Mouse (Mus musculus) left cerebral cortex, postnatal 36 days (tissue): Measurements from ENCODE around the gene Cbfb. TPM values are rescaled to one million over a fixed set of nuclear protein-coding genes. Genes with fewer than 3 reads are reported as not detected.

ENCODE experiments used
- DNase-seq, 2 experiments: peaks; one replicate each; pipeline ENCODE4 v3.0.0; 2021 to 2022; ENCODE audit warnings: low spot score in 2 of 2, mixed read lengths in 1 of 2
- intact Hi-C: fragments of 180-260 bp; cut with DNase I; formaldehyde crosslinking; loops from one replicate; pipeline ENCODE4 v1.15.1; 2025
- total RNA-seq, 2 experiments: library from RNA; stranded (reverse); gene quantifications; 2 replicates each; pipeline ENCODE4 v1.2.3; 2021

The Cbfb gene
- total RNA-seq, 2 experiments from 2014 or later: 21.4 to 24.1 TPM

DNA sequence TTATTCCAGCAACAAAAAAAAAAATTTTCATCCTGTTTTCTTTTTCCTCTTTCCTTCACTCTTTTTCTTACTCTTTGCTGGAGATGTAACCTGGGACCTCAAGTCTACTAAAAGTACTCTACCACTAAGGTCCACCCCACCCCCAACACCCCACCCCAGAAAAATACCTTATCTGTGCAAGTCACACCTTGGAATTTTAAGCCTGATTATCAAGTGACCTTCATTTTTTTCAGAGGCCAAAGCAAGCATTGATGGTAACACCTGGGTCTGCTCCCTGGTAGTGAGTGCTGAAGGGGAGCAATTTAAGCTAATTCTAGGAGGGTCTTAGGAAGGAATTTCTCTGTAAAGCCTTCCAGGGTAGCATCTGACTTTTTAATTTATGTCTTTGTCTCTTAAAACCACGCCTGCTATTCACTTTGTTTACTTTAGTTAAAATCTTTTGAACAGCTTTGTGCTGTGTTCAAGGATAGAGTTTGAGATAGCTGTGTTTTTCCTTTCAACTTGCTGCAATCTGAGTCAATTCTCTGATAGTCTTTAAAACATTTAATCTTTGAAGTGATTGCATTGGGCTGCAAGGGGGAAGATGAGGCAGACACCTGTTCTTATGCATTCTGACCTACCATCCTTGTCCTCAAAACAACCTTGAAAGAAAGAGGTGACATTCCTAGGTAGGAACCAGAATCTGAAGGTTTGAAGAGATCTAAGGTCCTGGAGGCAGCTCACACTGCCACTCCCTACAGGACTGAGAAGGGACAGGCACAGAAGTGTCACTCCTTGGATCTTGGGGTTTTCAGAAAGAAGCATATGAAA, 62.9 kb downstream of the Cbfb start:
- intact Hi-C loops: no loop called here
- no peak for DNase-seq

DNA sequence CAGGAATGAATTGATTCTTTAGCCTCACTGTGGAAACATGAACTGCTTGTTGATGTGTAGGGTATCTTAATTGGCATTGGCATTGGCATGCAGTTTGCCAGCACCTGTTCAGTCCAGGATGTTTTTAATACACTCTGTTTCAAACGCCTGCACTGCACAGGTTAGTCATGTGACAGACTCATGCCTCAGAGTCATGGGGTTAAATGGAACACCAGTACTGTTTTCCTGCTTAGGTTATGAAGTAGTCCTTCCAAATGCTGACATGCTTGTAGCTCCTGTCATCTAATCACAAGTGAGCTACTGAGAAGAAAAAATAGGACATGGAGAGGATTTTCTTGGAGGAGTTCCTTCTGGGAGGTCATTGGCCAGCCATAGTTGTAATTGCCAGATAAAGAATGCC, 64.7 kb downstream of the Cbfb start:
- intact Hi-C loops: no loop called here
- no peak for DNase-seq

DNA sequence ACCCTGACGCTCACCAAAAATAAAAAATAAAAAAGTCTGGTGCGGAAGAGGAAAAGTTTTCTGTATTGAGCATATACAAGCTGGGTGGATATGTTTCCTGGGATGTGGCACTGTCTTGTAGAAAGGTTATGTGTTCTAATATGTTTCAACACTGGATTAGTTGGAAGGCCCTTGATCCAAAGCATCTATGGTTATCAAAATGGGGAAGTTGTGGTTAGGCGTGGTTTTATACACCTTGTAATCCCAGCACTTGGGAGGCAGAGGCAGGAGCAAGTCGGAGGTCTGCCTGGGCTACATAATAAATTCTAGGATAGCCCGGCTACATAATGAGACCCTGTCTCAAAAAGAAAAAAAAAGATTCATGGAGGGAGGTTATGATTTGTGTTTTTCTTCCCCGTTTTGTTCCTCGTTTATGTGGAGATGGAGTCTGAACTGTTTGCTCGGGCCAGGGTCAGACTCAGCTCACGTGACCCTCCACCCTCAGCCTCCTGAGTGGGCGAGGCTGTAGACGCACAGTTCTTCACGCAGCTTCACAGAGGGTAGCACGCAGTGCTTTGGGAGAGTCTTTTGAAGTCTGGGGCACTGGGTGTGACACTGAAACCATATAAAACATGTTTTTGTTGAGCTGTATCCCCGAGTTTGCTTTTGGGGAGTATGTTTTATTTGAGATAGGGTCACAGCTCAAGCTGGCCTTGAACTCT, 67.1 kb downstream of the Cbfb start:
- no peak for DNase-seq
- intact Hi-C loops: no loop called here

DNA sequence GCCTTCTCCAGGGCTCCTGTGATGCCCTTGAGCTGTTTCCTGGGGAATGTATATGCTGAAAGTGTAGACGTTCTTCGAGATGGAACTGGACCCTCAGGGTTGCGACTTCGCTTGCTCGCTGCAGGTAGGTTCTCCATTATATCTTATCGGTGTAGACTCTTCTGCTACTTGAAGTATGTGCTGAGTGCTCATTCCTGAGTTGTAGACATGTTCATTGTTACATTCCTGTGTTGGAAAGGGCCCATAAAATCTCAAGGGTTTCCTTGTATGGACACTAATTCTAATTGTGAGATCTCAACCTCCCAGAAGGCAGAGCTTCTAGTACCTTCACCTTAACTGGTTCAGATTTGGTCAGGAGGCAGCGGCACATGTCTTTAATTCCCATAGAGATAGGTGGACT, 70.5 kb downstream of the Cbfb start:
- intact Hi-C loops: no loop called here
- no peak for DNase-seq

DNA sequence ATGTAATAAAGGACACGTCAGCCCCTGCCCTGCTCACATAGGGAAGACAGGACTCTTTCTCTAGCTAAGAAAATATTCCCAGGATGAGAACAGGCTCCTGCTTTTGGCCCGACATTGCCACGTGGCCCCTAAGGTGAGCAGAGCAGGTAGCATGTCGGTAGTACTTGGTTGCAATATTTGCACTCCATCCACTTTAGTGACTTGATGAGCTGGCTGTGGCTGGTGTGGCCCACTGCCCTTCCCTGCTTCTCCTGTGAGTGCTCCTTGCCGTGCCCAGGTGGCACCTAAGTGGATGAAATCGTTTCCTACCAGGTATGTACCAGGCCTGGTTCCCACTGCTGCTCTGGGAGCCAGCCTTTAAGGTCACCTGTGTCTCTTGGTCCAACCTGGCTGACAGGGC, 81.5 kb downstream of the Cbfb start:
- intact Hi-C loops: loop anchor here (5.0 kb wide), 1 partner anchor 35 kb away; the partner anchor contains the start of gene 4931428F04Rik
- no peak for DNase-seq

DNA sequence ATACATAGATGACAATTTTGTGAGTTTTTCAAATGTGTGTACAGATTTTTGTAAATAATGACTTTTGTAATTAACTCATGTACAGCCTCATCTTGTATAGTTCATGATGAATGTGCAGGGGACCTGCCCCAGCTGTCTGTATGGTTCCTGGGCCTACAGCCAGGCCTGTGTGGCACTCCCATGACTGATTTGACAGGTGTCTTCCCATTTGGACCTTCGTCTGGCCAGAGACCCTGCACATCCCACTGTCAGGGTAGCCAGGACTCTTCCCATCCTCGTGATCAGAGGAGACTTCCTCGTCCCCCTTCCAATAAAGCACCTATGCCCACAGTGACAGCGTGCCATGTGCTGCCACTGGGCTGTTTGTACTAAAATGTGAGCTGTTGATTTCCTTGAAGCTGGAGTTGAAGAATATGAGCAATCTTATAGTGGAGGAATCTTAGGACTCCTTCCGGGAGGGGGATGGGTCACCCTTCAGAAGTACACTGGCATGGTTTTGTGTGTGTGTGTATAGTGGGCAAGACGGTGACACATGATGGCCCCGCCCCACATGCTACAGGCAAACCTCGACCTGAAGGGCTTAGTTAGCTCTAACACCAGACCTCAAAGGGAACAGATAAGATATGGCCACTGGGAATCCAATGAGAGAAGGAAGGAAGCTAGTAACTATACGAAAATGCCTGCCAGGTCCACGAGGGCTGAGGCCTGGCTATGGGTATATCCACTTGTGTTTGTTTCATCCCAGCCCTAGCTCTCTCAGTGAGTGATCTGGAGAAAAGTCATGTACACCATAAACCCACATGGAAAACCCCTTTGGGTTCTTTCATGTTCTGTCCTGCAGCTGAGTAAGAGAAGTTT, 82.4 kb downstream of the Cbfb start:
- no peak for DNase-seq
- intact Hi-C loops: loop anchor here (5.0 kb wide), 1 partner anchor 34 kb away; the partner anchor contains the start of gene 4931428F04Rik

DNA sequence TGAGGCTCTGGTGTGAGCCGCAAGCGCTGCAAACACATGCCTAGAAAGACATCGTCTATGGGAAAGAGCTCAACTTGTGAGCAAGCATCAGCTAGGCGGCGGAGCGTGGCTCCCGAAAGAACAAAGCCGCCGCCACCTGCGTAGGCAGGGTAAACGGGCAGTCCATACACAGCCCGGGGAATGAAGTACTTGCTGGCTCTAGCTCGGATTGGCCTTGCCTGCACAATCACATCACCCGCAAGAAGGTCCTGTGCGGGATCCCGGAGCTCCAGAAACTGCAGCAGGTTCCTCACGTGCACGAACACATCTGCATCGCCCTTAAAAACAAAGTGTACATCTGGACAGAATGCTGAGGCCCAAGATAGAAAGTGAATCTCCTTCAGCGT, 83.3 kb downstream of the Cbfb start:
- DNase-seq: no peak
- intact Hi-C loops: loop anchor here (5.0 kb wide), 1 partner anchor 34 kb away; the partner anchor contains the start of gene 4931428F04Rik

DNA sequence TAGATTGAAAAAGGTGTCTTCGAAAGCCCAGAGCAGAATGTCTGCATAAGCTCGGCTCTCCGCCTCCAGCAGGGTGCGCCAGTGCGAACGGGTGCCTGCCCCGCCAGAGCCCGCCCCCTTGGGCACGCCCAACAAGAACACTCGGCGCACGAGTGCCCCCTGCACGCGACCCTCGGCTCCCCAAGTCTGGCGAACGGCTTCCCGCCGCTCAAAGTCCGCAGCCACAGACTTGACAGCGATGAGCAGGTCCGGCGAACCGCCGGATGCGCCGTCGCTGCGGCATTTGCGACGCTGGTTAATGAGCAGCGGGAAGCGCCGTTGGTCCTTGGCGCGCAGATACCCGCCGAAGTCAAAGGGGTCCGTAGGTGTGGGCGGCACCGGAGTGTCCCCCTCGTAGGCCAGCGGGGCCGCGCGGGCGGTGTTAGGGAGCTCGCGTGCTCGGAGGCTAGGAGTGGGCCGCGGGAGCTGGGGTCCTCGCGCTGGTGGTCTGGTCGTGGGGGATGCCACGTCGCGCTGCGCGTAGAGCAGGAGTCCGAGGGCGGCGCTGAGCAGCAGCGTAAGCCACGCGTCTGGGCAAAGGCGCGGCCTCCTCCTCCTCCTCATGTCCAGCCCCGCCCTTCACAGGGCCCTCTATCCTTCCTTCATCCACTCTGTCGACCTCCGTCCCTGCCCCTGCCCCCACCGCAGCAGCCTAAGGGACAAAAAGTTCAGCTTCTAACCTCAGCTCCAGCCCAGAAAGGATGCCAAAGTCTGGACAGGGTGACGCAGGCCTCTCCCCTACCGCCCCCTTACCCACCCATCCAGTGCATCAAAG, 83.9 kb downstream of the Cbfb start:
- intact Hi-C loops: loop anchor here (5.0 kb wide), 1 partner anchor 33 kb away; the partner anchor contains the start of gene 4931428F04Rik
- peak; percentile 85 to 87 for DNase-seq

DNA sequence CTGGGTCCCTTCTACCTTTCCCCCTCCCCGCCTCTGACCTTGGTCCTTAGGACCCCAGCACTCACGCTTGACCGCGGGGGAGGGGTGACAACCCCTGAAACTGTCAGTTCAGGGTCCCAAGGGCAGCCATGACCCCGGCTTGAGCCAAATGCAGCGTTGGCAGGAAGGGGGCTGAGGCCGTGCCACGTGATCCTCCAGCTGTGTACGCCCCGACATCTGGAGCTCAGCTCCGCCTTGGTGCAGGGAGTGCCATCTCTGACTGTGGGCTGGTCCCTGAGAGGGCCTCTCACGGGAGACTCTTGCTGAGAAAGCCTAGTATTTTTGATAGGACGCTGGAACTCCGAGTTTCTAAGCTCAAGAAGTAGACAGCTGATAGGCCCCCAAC, 84.5 kb downstream of the Cbfb start, which contains the start of gene B3gnt9:
Gene B3gnt9 (minus strand): TSS at position 188 of the 385 bp plus-strand sequence.
- peak in 1 of 2 experiments; percentile 21 for DNase-seq
- intact Hi-C loops: loop anchor here (5.0 kb wide), 1 partner anchor 32 kb away; the partner anchor contains the start of gene 4931428F04Rik

DNA sequence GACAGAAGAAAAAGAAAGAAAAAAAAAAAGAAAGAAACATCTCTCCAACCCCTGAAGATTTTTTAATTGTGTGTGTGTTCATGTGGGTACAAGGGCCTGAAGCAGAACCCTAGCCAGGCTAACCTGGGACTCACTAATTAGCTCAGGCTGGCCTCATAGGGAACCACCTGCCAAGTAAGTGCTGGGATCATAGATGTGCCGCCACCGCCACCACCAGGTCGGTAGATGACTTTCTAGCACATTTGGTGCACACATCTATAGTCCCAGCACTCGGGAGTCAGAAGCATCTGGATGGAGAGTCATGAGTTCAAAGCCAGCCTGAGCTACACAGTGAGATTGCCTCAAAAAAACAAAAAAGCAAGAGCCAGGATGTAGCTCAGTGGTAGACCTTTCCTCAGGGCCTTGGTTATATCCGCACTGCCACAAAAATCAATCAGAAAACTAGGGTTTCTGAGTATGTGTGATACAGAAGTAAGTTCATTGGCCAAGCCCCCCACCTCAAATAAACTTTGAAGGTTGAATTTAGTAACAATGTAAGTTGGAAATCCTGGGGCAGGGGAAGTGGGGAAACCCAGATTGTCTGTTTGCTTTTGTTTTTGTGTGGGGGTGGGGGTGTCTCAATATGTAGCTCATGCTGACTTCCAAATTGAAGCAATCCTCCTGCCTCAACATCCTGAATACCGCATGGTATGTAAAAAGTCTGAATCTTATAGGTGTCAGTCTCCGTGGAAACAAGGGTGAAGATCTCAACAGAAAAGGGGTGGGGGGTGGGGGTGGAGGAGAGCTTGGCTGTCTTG, 87.0 kb downstream of the Cbfb start:
- no peak for DNase-seq
- intact Hi-C loops: no loop called here

DNA sequence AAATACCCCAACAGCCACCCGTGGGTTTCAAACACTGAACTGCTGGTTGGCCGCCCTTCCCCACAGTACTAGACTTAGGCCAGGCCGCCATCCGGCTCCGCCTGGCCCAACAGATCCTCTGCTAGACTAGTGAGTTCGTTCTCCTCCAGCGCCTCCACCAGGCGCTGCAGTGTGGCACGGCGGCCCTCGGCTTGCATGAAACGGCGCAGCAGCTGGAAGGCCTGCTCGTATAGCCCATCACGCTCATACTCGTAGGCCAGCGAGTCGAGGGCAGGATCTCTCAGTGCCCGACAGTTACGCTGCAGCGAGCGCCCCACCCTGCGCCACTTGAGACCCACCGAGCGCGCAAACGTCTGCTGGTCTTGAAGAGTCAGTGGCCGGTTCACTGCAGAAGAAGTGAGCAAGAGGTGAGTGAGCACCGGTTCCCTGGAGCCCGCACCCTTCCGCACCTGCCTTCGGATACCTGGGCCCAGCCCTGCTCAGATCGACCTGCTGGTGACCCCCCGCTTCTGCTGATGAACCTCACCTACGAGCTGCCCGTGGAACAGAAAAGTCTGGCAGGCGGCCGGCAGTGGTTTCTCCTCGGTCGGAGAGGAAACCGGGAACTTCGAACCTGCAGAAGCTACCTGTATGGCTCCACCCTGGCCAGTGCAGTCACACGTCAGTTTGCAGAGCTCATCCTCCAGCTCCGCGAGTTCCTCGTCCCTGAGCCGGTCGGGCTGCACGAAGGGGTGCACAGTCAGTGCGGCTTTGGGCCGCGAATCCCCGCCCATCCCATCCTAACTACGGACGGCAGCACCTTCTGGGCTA, 88.6 kb downstream of the Cbfb start:
- DNase-seq: peak; percentile 30 to 45
- intact Hi-C loops: no loop called here

DNA sequence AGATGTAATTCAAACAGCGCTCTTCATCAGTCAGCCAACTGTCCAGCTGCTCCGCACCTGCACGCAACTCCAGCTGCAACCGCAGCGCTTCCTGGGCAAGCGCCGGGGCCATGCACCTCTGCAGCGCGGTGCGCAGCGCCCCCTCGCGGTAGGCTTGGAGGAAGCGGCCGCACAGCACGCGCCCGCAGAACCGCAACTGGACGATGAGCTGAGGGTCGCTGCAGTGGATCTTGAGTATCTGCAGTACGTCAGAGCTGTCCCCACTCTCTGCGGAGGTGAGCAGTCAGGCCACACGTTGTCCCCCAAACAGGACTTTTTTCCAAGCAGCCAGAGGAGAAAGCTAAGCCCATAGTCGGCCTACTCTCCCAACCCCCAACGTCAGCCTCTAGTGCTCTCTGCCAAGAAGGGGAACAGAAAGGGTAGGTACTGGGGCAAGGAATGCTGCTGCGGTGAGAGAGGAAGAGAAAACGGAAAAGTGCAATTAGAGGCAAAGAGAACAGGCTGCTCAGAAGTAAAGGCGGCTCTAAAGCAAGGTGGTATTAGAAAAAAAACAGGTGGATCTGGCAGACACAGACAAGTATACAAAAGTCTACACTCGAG, 89.3 kb downstream of the Cbfb start:
- intact Hi-C loops: no loop called here
- DNase-seq: peak; percentile 68 to 69

DNA sequence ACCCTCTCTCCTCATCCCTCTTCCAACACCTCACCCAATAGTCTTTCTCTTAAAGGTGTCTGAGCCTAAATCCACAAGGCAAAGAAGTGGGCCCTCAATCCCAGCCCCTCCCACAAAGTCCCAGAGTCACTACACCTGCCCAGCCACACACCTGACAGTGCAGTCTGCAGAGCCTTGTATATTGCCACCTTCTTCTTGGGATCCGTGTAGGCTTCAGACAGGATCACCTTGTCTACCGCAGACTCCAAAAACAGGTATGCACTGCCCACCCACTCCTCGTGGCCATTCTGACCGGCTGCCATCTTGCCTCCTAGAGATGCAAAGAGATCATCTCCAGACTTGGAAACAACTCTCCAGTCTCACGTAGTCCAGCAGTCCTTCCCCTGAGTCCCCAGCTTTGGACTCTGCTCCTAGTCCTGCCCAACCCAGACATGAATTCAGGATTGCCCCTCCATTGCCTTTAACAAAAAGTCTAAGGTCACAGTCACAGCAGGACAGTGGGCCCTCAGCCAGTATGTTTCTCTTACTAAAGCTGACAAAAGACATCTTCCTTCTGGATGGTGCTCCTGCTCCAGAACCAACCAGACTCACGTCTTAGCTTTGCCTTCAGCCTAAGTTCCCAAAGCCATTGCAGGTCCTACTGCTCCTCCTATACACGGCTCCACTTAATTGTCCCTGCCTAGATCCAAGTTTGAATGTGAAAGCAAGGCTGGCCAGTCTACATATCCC, 90.1 kb downstream of the Cbfb start:
- DNase-seq: no peak
- intact Hi-C loops: no loop called here

DNA sequence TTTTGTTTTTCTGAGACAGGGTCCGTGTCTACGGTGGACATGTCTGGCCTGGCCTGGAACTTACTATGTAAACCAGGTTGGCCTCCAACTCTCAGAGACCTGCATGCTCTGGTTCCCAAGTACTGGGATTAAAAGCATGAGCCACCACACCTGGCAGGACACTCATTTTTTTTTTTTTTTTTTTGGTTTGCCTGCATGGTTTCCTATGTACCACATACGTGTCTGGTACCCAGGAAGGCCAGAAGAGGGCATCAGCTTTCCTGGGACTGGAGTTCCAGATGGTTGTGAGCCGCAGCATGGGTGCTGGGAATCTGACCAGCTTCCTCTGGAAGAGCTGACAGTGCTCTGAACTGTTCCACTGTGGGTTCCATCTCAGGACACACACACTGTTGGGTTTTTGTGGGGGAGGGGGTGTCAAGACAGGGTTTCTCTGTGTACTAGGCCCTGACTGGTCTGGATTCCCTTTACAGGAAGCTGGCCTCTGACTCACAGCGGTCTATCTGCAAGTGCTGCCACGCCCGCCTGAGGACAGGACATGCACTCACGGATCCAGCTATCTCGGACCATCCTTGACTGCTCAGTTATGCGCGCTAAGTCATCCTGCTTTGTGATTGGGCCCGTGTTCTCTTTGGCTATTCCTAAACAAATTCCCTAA, 91.0 kb downstream of the Cbfb start:
- no peak for DNase-seq
- intact Hi-C loops: no loop called here

DNA sequence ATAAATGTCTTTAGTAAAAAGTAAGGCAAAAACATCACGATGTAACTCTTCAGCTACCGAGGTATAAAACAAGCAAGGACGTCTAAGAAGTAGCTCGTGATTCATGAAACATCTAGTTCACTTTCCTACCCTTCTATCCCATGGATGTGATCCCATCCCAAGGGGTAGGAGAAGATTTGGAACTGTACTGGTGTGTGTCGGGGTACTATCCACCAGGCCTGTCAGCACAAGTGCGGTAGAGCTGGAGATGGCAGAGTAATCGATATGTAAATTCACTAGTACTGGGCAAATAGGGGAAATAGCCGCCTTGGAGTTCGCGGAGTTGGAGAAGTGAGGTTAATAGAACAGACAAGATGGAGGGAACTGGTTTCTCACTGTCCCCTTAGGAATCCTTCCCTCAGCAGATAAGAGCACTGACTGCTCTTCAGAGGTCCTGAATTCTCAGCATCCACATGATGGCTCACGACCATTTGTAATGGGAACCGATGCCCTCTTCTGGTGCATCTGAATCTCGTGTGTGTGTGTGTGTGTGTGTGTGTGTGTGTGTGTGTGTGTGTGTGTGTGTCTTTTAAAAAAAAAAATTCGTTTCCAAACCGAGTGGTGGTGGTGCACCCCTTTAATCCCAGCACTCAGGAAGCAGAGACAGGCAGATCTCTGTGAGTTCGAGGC, 92.9 kb downstream of the Cbfb start:
- intact Hi-C loops: no loop called here
- DNase-seq: no peak
